Mouse (Mus musculus) intestine, embryonic 16.5 days (tissue): ENCODE measurements around the gene Hectd1. TPM values are rescaled to one million over a fixed set of nuclear protein-coding genes. Genes with fewer than 3 reads are reported as not detected.

Source experiments
- ATAC-seq: fragments of 200-750 bp; cut with Nextera tagmentation; 2 replicates; pipeline ENCODE4 v1.8.0; 2017; ENCODE audit warnings: moderate TSS enrichment, moderate library complexity
- H3K27ac ChIP-seq: fragments of 300-500 bp; sonication (generic); 2 replicates; pipeline ENCODE4 v1.5.1; 2014; ENCODE audit warnings: mild to moderate bottlenecking, low read length
- H3K27me3 ChIP-seq: fragments of 300-500 bp; sonication (generic); replicated peaks from 2 replicates; pipeline ENCODE4 v1.6.1; 2014; ENCODE audit warnings: low read length, control low read depth, mixed read lengths; ENCODE audit not compliant: control insufficient read depth, insufficient read depth
- H3K36me3 ChIP-seq: fragments of 300-500 bp; sonication (generic); 2 replicates; pipeline ENCODE4 v1.6.1; 2014; ENCODE audit warnings: low read length, control low read depth; ENCODE audit not compliant: control insufficient read depth, insufficient read depth
- H3K4me1 ChIP-seq: fragments of 300-500 bp; sonication (generic); 2 replicates; pipeline ENCODE4 v1.6.1; 2014; ENCODE audit warnings: low read length, control low read depth, mixed read lengths; ENCODE audit not compliant: control insufficient read depth, insufficient read depth
- H3K4me2 ChIP-seq: fragments of 300-500 bp; sonication (generic); 2 replicates; pipeline ENCODE4 v1.6.1; 2014; ENCODE audit warnings: low read depth, low read length, control low read depth
- H3K4me3 ChIP-seq: fragments of 300-500 bp; sonication (generic); 2 replicates; pipeline ENCODE4 v1.5.1; 2014; ENCODE audit warnings: mild to moderate bottlenecking, low read length
- H3K9ac ChIP-seq: fragments of 300-500 bp; sonication (generic); 2 replicates; pipeline ENCODE4 v1.6.1; 2014; ENCODE audit warnings: low read depth, low read length
- H3K9me3 ChIP-seq: fragments of 300-500 bp; sonication (generic); 2 replicates; pipeline ENCODE4 v1.6.1; 2016; ENCODE audit warnings: low read length, control low read depth; ENCODE audit not compliant: control insufficient read depth
- WGBS: fragments of 180-500 bp; shearing (Covaris S2); extraction: QIAGEN DNeasy Blood & Tissue Kit; methylation state at CpG from one replicate; pipeline ENCODE4 v1.1.7; 2014; 5-methylcytosine and 5-hydroxymethylcytosine counted together
- polyA plus RNA-seq: library from polyadenylated mRNA; unstranded; fragments of >200 nt; fragmentation: Nextera tagmentation; extraction: Ambion mirVana; gene quantifications from 2 replicates; pipeline ENCODE4 v1.2.1, GENCODE M21; 2015

The Hectd1 gene
- polyA plus RNA-seq, 1 experiment from 2014 or later: 25.6 TPM

GRCm38 (mm10) chr12:51701723-51702122, 127.6 kb downstream of the Hectd1 start:
- Histone ChIP-seq H3K36me3 (no peaks in the 10 kb centered on the region), H3K9me3 (peaks cover 4% of the 10 kb centered on the region; the same call in 1 of the 2 replicates), H3K4me1 (no peaks in the 10 kb centered on the region), H3K27ac (no peak overlapping the region), H3K9ac (no peak overlapping the region), H3K27me3 (no peaks in the 10 kb centered on the region), H3K4me2 (no peak overlapping the region), H3K4me3 (no peak overlapping the region)
- no peak for ATAC-seq

GRCm38 (mm10) chr12:51699623-51700393, 129.5 kb downstream of the Hectd1 start:
- no peak overlapping the region for H3K27ac ChIP-seq
- 50% methylated on average over 8 of the region's 8 CpGs for WGBS

GRCm38 (mm10) chr12:51696157-51696556, 133.2 kb downstream of the Hectd1 start:
- Histone ChIP-seq H3K4me3 (no peak overlapping the region), H3K27me3 (no peaks in the 10 kb centered on the region), H3K9me3 (no peaks in the 10 kb centered on the region), H3K36me3 (no peaks in the 10 kb centered on the region), H3K4me2 (no peak overlapping the region), H3K27ac (no peak overlapping the region), H3K4me1 (peaks cover 8% of the 10 kb centered on the region), H3K9ac (no peak overlapping the region)
- no peak for ATAC-seq
- WGBS: 96% methylated on average over 2 of the region's 2 CpGs

More at GRCm38 (mm10) chr12:51699623-51700393, 129.5 kb downstream of the Hectd1 start:
- H3K4me1 ChIP-seq: no peaks in the 10 kb centered on the region
- H3K36me3 ChIP-seq: no peaks in the 10 kb centered on the region
- H3K9me3 ChIP-seq: peaks cover 4% of the 10 kb centered on the region; the same call in 1 of the 2 replicates
- ATAC-seq: peak; percentile 84
- no peaks in the 10 kb centered on the region for H3K27me3 ChIP-seq
- no peak overlapping the region for H3K4me2 ChIP-seq
- H3K4me3 ChIP-seq: no peak overlapping the region
- H3K9ac ChIP-seq: no peak overlapping the region

- Histone ChIP-seq H3K4me2 (no peak overlapping the region), H3K9ac (no peak overlapping the region), H3K36me3 (no peaks in the 10 kb centered on the region), H3K9me3 (no peaks in the 10 kb centered on the region), H3K27me3 (no peaks in the 10 kb centered on the region), H3K4me3 (no peak overlapping the region), H3K4me1 (peaks cover 8% of the 10 kb centered on the region), H3K27ac (no peak overlapping the region)
- 74% methylated on average over 1 of the region's 1 CpGs for WGBS
- ATAC-seq: no peak
These were observed 134.4 kb downstream of the Hectd1 start for GRCm38 (mm10) chr12:51694966-51695365.

- H3K4me1 ChIP-seq: peaks cover 11% of the 10 kb centered on the region
- peak overlapping the region; percentile 23; the same call in 1 of the 2 replicates for H3K27ac ChIP-seq
- H3K36me3 ChIP-seq: no peaks in the 10 kb centered on the region
- H3K27me3 ChIP-seq: no peaks in the 10 kb centered on the region
- H3K4me2 ChIP-seq: no peak overlapping the region
- no peaks in the 10 kb centered on the region for H3K9me3 ChIP-seq
- no peak overlapping the region for H3K9ac ChIP-seq
- no peak for ATAC-seq
- H3K4me3 ChIP-seq: no peak overlapping the region
These were observed 135.2 kb downstream of the Hectd1 start for GRCm38 (mm10) chr12:51694096-51694495.

Other genes with a start within 250 kb of the Hectd1 start
- gene Coch, start 236.2 kb downstream of the Hectd1 start, polyA plus RNA-seq: 0.79 and 1.2 TPM in 2 replicates
- gene Ap4s1, start 138.5 kb downstream of the Hectd1 start, polyA plus RNA-seq: 20.7 and 21.1 TPM in 2 replicates
- gene Strn3, start 137.6 kb downstream of the Hectd1 start, polyA plus RNA-seq: 14.5 and 25.2 TPM in 2 replicates
- gene Heatr5a, start 141.8 kb upstream of the Hectd1 start, polyA plus RNA-seq: 7.7 and 8.7 TPM in 2 replicates
- 26.5 and 26.8 TPM in 2 replicates for gene Dtd2, start 177.0 kb upstream of the Hectd1 start, polyA plus RNA-seq
- not detected in 2 replicates for gene Gpr33, start 198.5 kb upstream of the Hectd1 start, polyA plus RNA-seq